Mouse (Mus musculus) adrenal gland, postnatal 25 days (tissue): ENCODE measurements around the gene Sprn. TPM values are rescaled to one million over a fixed set of nuclear protein-coding genes. Genes with fewer than 3 reads are reported as not detected.

Source experiments
- DNase-seq: peaks from one replicate; pipeline ENCODE4 v3.0.0; 2021; ENCODE audit warnings: mixed read lengths
- long read RNA-seq: library from polyadenylated mRNA; stranded (forward); transcript quantifications from one replicate; pipeline ENCODE4 v2.0.0, GENCODE M21; 2021
- total RNA-seq: library from RNA; stranded (reverse); gene quantifications from 2 replicates; pipeline ENCODE4 v1.2.3, GENCODE M21; 2021

Gene Sprn
- 0.76 and 0.79 TPM in 2 replicates for total RNA-seq
- long read RNA-seq, partial matches to known transcripts = 0 of 2 reads
- long read RNA-seq, other reads (novel, unspliced or antisense) = 0 of 2 reads

GRCm38 (mm10) chr7:140154218-140154927 is at the start of gene Sprn:
Gene Sprn (minus strand): TSS chr7:140154877.
- no peak for DNase-seq

DNA sequence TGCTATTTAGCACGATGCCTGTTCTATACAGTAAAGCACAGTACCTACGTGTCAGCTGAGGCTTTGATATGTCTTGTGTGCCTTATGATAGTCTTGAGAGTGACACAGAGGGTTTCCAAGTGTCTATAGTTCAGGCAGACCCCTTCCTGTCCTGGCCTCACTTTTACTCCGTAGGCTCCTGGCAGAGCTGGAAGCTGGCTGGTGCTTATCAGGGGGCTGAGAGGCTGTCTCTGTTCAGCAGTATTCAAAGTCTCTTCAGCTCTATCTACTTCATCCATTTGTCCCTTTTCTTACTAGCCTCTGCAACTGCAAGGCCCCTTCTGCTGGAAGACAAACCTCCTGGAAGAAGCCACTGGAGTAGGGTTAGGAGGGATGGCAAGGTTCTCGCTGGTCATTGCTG is 46.4 kb upstream of the Sprn start:
- no peak for DNase-seq

GRCm38 (mm10) chr7:140196002-140196401 is 41.3 kb upstream of the Sprn start:
- DNase-seq = no peak

DNA sequence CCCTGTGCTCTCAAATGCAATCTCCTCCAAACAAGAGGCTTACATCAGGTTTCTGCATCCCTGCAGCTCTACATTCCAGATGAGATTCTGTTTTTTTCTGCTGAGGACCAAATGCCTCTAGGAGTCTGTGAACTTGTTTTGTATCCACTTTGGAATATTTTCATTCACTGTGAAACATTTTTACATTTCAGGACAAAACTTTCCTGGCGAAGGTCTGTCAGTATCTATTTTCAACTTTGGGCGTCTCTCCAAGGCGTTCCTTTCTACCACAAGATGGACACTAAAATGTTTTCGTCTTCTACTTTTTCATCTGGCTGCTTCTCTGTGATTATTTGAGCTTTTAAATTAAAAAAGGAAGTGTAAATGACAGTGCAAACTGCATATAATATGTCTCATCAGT is 39.4 kb upstream of the Sprn start:
- no peak for DNase-seq

DNA sequence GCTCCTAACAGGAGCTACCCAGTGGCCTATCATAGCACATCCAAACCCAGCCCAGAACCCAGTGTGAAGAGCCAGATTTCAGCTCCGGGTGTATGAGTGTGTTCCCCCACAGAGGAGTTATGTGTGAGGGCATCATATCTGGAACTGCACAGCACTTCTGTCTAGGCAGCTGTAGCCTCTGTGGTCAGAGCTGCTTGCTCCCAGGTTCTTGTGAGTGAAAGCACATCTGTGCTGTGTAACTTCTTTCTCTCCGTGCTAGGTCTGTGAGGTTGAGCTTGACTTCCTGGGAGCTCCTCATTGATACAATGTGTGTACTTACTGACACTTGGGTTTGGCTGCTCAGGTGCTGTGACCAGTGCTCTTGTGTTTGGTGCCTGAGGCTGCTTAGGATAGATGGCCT is 38.2 kb upstream of the Sprn start:
- no peak for DNase-seq

DNA sequence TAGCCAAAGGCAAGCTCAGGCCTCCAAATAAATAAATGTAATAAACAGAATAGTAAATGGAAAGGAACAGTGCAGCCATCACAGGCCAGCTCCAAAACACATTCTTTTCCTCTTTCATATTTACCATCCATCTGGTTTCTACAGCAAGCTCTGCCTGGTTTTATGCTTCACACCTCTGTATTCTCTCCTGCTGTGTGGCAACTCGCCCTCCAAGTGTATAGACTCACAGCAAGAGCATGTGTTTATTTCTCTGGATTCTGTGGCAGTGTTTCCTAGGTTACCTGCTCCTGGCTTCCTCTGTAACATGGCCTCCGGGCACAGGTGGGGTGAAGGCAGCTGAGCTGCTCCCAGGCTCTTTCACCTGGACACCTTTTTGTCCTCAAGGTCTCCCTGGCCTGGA is 37.8 kb upstream of the Sprn start:
- no peak for DNase-seq

- no peak for DNase-seq
These were observed 35.8 kb upstream of the Sprn start for GRCm38 (mm10) chr7:140190435-140190834.

DNA sequence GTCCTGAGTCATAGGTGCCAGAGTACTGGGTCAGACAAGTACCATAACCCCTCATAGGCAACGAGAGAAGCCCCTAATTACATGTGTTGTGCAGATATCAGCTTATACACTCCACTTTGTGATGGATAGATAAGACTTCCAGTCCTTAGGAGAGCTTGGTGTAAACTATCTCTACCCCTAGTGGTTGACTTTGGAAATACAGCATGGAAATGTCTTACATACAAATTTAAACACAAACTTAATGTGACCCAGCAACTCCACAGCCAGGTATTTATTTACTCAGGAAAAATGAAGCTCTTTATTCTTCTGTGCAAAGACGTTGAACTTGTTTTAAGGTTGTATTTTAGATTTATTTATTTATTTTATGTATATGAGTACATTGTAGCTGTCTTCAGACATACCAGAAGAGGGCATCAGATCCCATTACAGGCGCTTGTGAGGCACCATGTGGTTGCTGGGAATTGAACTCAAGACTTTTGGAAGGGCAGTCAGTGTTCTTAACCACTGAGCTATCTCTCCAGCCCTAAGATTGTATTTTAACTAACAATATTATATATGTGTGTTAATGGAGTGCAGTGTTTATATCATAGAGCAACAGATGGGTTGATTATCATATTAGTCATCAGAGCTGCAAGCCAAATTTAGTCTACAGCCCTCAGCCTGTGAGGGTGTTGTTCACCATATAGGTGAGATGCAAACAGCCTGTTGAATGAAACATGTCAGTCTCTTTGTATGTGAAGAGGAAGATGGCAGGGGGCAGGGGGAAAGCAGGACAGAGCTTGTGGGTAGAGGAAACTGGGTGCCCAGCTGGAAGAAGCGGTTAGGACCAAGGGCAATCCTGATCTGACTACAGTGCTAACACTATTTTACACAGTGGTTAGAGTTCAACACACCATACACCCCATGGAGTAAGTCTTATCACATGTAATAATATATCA is 34.0 kb upstream of the Sprn start:
- no peak for DNase-seq

GRCm38 (mm10) chr7:140187721-140188390 is 33.2 kb upstream of the Sprn start:
- no peak for DNase-seq

GRCm38 (mm10) chr7:140186646-140187620 is 32.3 kb upstream of the Sprn start:
- DNase-seq = no peak

- DNase-seq = no peak
These were observed 29.5 kb upstream of the Sprn start for GRCm38 (mm10) chr7:140184206-140184605.

DNA sequence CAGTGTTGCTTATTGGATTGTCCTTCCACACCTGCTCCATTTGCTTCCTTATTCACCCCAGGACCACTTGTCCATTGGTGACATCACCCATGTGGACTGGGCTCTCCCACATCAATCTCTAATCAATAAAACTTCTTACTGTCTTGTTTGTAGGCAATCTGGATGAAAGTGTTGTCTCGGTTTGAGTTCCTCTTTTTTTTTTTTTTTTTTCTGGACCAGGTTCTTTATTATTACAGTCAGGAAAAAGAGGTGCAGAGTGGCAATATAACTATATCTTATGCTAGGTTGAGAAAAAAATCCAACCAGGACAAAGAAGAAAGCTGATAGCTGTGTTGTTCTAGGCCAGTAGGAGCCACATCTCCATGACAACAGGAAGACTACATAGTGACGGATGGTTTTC is 26.0 kb upstream of the Sprn start:
- DNase-seq = no peak

GRCm38 (mm10) chr7:140179176-140179575 is 24.5 kb upstream of the Sprn start:
- no peak for DNase-seq

GRCm38 (mm10) chr7:140172936-140173335 is 18.3 kb upstream of the Sprn start, which contains the start of gene Olfr523:
Gene Olfr523 (plus strand): TSS chr7:140173217.
- DNase-seq = no peak

DNA sequence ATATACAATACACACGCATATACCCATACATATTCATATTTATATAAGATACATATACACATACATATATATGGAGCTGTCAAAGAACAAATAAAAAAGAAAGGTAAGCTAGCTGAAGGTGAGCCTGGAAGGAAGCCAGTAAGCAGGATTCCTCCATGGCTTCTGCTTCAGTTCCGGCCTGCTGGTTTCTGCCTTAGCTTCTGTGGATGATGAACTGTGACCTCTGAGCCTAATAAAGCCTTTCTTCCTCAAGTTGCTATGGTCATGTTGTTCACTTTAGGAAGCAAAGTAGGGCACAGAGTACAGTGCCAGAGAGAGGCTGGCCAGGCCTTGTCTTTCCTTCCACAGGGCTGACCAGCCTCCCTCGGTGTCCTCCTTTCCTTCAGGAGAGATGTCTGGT is 16.2 kb upstream of the Sprn start:
- no peak for DNase-seq

GRCm38 (mm10) chr7:140169386-140169785 is 14.7 kb upstream of the Sprn start:
- no peak for DNase-seq

DNA sequence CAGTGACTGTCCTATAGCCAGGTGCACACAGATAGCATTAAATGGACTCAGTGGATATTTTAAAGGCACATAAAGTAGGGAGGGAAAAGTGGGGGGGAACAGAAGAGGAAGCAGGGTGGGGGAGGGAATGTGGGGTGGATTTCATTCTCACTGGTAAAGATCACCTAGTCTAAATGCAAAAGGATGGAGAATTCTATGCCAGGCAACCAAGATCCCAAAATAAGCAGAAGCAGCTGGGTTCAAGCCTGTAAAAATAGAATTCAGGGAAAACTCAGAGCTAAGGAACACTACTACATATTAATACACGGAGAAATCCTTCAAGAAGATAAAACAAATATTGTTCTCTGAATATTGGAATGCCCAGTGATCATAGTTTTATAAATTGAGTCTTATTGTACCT is 13.3 kb upstream of the Sprn start:
- no peak for DNase-seq

GRCm38 (mm10) chr7:140164664-140165063 is 10.0 kb upstream of the Sprn start, which contains the start of gene Olfr522:
Gene Olfr522 (minus strand): TSS chr7:140164764.
- no peak for DNase-seq

- DNase-seq = no peak
These were observed 5.7 kb upstream of the Sprn start for GRCm38 (mm10) chr7:140160363-140160762.

GRCm38 (mm10) chr7:140153829-140154217 is 854 bp downstream of the Sprn start:
- DNase-seq = no peak

DNA sequence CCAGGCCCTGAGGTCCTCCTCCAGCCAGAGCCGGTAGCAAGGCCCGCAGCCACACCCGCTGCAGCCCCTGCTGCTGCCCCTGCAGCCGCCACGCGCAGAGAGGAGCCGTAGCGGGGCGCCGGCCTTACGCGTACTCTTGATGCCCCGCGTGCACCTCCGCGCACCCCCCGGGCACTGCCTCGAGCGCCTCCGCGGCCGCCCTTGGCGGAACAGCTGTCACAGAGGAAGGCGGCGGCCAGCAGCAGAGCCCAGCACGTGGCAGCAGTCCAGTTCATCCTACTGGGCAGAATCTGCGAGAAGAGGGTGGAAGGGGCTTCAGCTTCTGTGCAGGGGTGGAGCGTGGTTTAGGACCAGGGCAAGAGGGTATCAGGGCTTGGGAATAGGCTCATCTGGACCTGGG is 1.3 kb downstream of the Sprn start:
- DNase-seq = peak; percentile 36
